Mouse (Mus musculus): ENCODE measurements around the gene Spef1. TPM values are rescaled to one million over a fixed set of nuclear protein-coding genes. Genes with fewer than 3 reads are reported as not detected.

The Spef1 gene
- polyA plus RNA-seq, 1 experiment, result 2.4 TPM

DNA sequence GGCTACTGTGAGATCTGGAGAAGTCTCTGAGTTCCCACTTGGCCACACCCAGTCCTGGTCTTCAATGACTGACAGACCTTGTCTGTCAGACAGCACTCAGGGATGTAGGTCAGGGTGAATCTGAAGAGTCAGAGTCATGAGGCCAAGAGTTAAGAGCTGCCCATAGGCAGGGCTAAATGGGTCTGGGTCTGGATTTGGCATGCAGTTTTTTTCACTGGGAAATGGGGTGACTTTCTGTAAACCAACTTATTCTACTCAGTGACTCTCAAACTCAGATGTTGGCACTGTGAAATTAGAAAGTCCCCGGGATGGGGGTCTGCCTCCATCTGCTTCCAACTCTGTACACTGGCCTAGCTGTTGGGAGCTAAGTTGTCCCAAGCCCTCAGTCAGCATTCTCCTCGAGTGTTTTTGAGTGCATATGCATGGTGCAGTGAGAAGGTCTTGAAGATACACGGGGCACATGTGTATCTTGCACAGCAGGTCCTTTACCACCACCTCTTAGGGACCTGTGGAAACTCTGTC is 58.4 kb downstream of the Spef1 start:
- H3K4me3 ChIP-seq (ENCODE audit: extremely low read depth, insufficient read depth, insufficient read length), result no peak overlapping the region
- TF ChIP-seq POLR2A (IDR thresholded peaks at IDR 0.05; ENCODE audit: low read depth, low read length) (no peak), CTCF (IDR thresholded peaks at IDR 0.05; ENCODE audit: extremely low read depth, insufficient read depth, insufficient read length, insufficient replicate concordance) (no peak)
- H3K36me3 ChIP-seq (ENCODE audit: control insufficient read depth, insufficient read depth, low read length), result no peaks in the 10 kb centered on the region
- 68% methylated on average over 3 of the region's 3 CpGs for WGBS
- H3K27ac ChIP-seq (ENCODE audit: insufficient read depth, low read length), result no peak overlapping the region
- no peaks in the 10 kb centered on the region for H3K27me3 ChIP-seq (ENCODE audit: control insufficient read depth, insufficient read depth, low read length)
- peaks cover 7% of the 10 kb centered on the region for H3K4me1 ChIP-seq (ENCODE audit: control insufficient read depth, insufficient read depth, insufficient read length)
- DNase-seq (ENCODE audit: low read depth in 1 of 2, low spot score in 2 of 2), result no peak

DNA sequence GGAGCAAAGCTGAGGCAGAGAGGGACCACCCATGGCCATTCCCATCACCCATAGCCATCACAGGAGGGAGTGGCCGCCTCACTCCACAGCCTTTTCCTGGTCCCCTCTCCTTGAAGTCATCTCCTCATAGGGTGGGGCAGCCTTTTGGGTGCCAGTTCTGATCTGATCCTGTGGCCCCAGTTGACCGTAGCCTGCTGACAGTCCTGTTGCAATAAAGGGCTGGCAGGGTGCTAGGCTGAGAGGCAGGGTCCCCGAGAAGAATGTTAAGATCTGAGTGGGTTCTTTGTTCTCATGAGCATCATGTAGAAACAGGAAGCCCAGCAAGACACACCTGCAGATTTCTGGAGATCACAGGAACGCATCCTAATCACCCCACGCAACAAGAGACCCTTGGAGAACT is 58.9 kb downstream of the Spef1 start:
- H3K4me1 ChIP-seq (ENCODE audit: control insufficient read depth, insufficient read depth, insufficient read length), result peaks cover 7% of the 10 kb centered on the region
- no peak overlapping the region for H3K4me3 ChIP-seq (ENCODE audit: extremely low read depth, insufficient read depth, insufficient read length)
- no peak for TF ChIP-seq POLR2A (IDR thresholded peaks at IDR 0.05; ENCODE audit: low read depth, low read length)
- TF ChIP-seq CTCF (IDR thresholded peaks at IDR 0.05; ENCODE audit: extremely low read depth, insufficient read depth, insufficient read length, insufficient replicate concordance), result no peak
- WGBS, result 80% methylated on average over 5 of the region's 5 CpGs
- DNase-seq (ENCODE audit: low read depth in 1 of 2, low spot score in 2 of 2), result no peak
- H3K27me3 ChIP-seq (ENCODE audit: control insufficient read depth, insufficient read depth, low read length), result no peaks in the 10 kb centered on the region
- no peaks in the 10 kb centered on the region for H3K36me3 ChIP-seq (ENCODE audit: control insufficient read depth, insufficient read depth, low read length)
- H3K27ac ChIP-seq (ENCODE audit: insufficient read depth, low read length), result no peak overlapping the region

DNA sequence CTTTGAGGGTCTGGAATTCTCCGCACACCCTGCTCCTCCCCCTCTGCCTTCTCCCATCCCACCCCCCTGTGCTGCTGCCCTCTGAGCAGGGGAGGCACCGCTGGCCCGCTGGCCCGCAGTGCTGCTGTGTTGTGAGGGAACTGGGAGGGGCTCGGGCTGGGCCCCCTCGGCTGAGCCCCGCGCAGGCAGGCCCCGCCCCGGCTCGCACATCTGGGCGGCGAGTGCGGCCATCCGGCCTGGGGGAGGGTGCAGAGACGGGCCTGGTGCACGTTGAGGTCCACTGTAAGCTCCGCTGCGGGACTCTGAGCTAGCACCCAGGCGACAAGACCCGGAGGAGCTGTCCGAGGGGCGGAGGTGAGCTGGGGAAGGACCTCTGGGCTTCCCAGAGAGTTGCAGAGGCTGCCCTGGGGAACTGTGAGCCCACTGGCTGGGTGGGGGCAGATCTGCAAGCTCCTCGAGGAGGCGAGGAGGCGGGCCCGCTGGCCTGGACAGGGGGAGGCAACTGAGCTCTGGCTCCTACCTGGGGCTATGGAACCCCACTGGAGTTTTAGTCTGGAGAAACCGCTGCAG is 59.8 kb downstream of the Spef1 start, which contains the start of gene Hspa12b:
Hspa12b (plus strand) TSS at position 120 of the 570 bp plus-strand sequence.
- WGBS, result 7% methylated on average over 28 of the region's 28 CpGs
- Histone ChIP-seq H3K27me3 (ENCODE audit: control insufficient read depth, insufficient read depth, low read length) (no peaks in the 10 kb centered on the region), H3K4me1 (ENCODE audit: control insufficient read depth, insufficient read depth, insufficient read length) (peaks cover 7% of the 10 kb centered on the region), H3K36me3 (ENCODE audit: control insufficient read depth, insufficient read depth, low read length) (no peaks in the 10 kb centered on the region), H3K27ac (ENCODE audit: insufficient read depth, low read length) (no peak within 1 kb of the TSS), H3K4me3 (ENCODE audit: extremely low read depth, insufficient read depth, insufficient read length) (peak within 1 kb of the TSS; percentile 23; the same call in 1 of the 2 replicates)
- DNase-seq (ENCODE audit: low read depth in 1 of 2, low spot score in 2 of 2), result no peak
- TF ChIP-seq POLR2A (IDR thresholded peaks at IDR 0.05; ENCODE audit: low read depth, low read length) (no peak), CTCF (IDR thresholded peaks at IDR 0.05; ENCODE audit: extremely low read depth, insufficient read depth, insufficient read length, insufficient replicate concordance) (no peak)

DNA sequence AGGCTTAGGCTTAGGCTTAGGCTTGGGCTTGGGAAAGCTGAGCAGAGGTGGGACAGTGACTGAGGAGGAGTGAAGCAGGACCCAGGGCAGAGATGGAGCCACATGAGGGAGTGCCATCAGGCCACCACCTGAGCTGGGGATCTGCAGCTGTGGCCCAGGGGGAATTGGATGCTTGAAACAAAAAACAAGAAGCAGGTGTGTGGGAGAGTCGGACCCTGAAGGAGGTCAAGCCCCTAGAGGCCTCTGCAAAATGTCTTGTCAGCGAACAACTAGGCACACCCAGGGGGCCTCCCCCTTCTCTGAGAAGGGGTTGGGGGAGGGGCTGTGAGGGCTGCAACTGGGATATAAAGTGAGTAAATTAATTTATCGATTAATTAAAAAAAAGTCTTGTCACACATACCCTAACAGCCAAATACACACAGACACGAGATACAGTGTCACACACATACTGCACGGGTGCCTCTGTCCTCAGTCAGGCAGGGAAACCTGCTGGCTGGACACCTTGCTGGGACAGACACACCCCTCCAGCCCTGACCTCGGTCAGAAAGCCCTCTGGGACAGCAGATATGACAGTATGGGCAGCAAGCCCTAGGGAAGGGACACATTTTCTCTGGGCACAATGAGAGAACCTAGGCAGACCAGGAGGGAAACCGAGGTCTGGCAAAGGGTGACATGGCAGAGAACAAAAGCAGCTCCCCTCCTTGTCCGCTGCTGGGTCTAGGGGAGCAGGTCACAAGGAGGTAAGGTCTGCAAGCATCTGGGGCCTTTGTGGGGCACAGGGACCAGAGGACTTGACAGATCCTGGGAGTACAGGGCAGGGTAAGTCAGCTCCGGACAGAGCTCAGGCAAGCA is 60.9 kb downstream of the Spef1 start:
- peaks cover 7% of the 10 kb centered on the region for H3K4me1 ChIP-seq (ENCODE audit: control insufficient read depth, insufficient read depth, insufficient read length)
- 74% methylated on average over 9 of the region's 9 CpGs for WGBS
- TF ChIP-seq POLR2A (IDR thresholded peaks at IDR 0.05; ENCODE audit: low read depth, low read length), result no peak
- TF ChIP-seq CTCF (IDR thresholded peaks at IDR 0.05; ENCODE audit: extremely low read depth, insufficient read depth, insufficient read length, insufficient replicate concordance), result no peak

DNA sequence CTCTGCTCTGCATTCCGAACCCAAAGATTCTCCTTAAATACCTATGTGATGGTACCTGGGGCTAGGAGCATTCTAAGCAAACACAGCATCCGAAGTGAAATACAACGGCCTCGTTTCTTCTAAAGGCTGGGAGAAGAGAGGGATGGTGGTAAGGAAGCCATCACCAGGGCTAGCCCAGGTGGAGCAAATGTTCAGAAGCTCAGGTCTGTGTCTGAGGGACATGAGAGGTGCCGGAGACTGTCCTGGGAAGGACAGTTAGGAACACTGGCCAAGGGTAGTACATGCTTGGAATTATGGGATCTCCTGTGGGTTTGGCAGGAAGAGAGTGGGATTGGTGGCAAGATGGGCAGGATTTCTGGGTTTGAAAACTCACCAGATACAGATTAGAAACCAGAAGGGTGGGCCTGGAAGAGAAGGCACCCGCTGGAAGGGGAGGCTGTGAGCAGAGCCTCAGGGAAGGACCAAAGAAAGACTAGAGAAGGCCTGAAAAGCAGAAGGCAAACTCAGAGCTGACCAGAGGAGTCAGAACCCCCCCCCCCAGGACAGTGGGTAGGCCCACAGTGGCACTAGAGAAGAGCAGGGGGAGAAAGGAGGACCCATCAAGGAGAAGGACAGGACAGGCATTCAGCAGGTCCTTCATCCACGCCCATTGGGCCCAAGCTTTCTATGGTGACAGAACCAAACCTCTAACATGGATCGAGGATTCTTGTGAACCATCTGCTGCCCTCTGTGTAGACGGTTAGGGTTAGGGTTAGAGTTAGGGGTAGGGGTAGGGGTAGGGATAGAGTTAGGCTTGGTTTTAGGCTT is 61.7 kb downstream of the Spef1 start:
- Histone ChIP-seq H3K4me1 (ENCODE audit: control insufficient read depth, insufficient read depth, insufficient read length) (peaks cover 7% of the 10 kb centered on the region), H3K36me3 (ENCODE audit: control insufficient read depth, insufficient read depth, low read length) (no peaks in the 10 kb centered on the region), H3K4me3 (ENCODE audit: extremely low read depth, insufficient read depth, insufficient read length) (no peak overlapping the region), H3K27ac (ENCODE audit: insufficient read depth, low read length) (no peak overlapping the region), H3K27me3 (ENCODE audit: control insufficient read depth, insufficient read depth, low read length) (no peaks in the 10 kb centered on the region)
- TF ChIP-seq POLR2A (IDR thresholded peaks at IDR 0.05; ENCODE audit: low read depth, low read length) (no peak), CTCF (IDR thresholded peaks at IDR 0.05; ENCODE audit: extremely low read depth, insufficient read depth, insufficient read length, insufficient replicate concordance) (no peak)
- DNase-seq (ENCODE audit: low read depth in 1 of 2, low spot score in 2 of 2), result no peak
- WGBS, result 93% methylated on average over 9 of the region's 9 CpGs

More for the DNA sequence above, 60.9 kb downstream of the Spef1 start:
- no peaks in the 10 kb centered on the region for H3K36me3 ChIP-seq (ENCODE audit: control insufficient read depth, insufficient read depth, low read length)
- DNase-seq (ENCODE audit: low read depth in 1 of 2, low spot score in 2 of 2), result no peak
- H3K27me3 ChIP-seq (ENCODE audit: control insufficient read depth, insufficient read depth, low read length), result no peaks in the 10 kb centered on the region
- no peak overlapping the region for H3K27ac ChIP-seq (ENCODE audit: insufficient read depth, low read length)
- H3K4me3 ChIP-seq (ENCODE audit: extremely low read depth, insufficient read depth, insufficient read length), result no peak overlapping the region

DNA sequence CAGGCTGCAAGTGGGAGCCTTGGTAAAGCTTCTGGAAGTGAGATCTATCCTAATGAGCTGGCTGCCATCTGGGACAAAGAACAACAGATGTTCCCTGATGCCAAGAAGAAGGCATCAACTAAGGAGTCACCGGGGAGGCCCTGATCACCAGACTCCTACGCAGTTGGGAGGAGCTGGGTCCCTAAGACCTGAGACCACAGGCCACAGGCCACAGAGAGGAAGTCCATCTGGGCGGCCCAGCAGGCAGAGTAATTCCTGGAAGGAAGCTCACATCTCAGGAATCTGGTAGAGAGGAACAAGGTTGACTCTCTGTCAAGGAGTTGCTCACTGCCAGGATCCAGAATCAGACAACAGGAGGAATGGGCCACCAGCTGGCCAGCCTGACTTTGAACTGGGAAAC is 62.9 kb downstream of the Spef1 start:
- WGBS, result 30% methylated on average over 3 of the region's 3 CpGs
- Histone ChIP-seq H3K4me3 (ENCODE audit: extremely low read depth, insufficient read depth, insufficient read length) (no peak overlapping the region), H3K36me3 (ENCODE audit: control insufficient read depth, insufficient read depth, low read length) (no peaks in the 10 kb centered on the region), H3K27ac (ENCODE audit: insufficient read depth, low read length) (no peak overlapping the region), H3K27me3 (ENCODE audit: control insufficient read depth, insufficient read depth, low read length) (no peaks in the 10 kb centered on the region), H3K4me1 (ENCODE audit: control insufficient read depth, insufficient read depth, insufficient read length) (peaks cover 7% of the 10 kb centered on the region)
- TF ChIP-seq POLR2A (IDR thresholded peaks at IDR 0.05; ENCODE audit: low read depth, low read length), result no peak
- no peak for TF ChIP-seq CTCF (IDR thresholded peaks at IDR 0.05; ENCODE audit: extremely low read depth, insufficient read depth, insufficient read length, insufficient replicate concordance)
- no peak for DNase-seq (ENCODE audit: low read depth in 1 of 2, low spot score in 2 of 2)

Other genes with a start within 250 kb of the Spef1 start
- gene Gfra4, start 144.2 kb downstream of the Spef1 start, polyA plus RNA-seq (2012; rRNA removed), result 3.2 and 4.3 TPM in 2 replicates
- 17.5 and 18.9 TPM in 2 replicates for gene Adam33, start 123.5 kb downstream of the Spef1 start, polyA plus RNA-seq (2012; rRNA removed)
- 36.1 and 42.3 TPM in 2 replicates for gene Siglec1, start 100.5 kb downstream of the Spef1 start, polyA plus RNA-seq (2012; rRNA removed)
- gene Hspa12b, start 60.0 kb downstream of the Spef1 start, polyA plus RNA-seq (2012; rRNA removed), result 2.0 and 2.1 TPM in 2 replicates
- not detected in 2 replicates for gene Gm11037, start 53.8 kb downstream of the Spef1 start, polyA plus RNA-seq (2012; rRNA removed)
- gene 1700037H04Rik, start 27.2 kb downstream of the Spef1 start, polyA plus RNA-seq (2012; rRNA removed), result 60.1 and 80.5 TPM in 2 replicates
- gene Cenpb, start 7.2 kb downstream of the Spef1 start, polyA plus RNA-seq (2012; rRNA removed), result 31.2 and 35.1 TPM in 2 replicates
- gene Cdc25b, start 333 bp downstream of the Spef1 start, polyA plus RNA-seq (2012; rRNA removed), result 85.6 and 103 TPM in 2 replicates
- 24.3 and 41.3 TPM in 2 replicates for gene Ap5s1, start 19.8 kb upstream of the Spef1 start, polyA plus RNA-seq (2012; rRNA removed)
- 46.9 and 47.6 TPM in 2 replicates for gene Mavs, start 46.8 kb upstream of the Spef1 start, polyA plus RNA-seq (2012; rRNA removed)
- gene Pank2, start 75.2 kb upstream of the Spef1 start, polyA plus RNA-seq (2012; rRNA removed), result 10.7 and 11.8 TPM in 2 replicates
- 0.94 and 1.2 TPM in 2 replicates for gene Rnf24, start 165.6 kb upstream of the Spef1 start, polyA plus RNA-seq (2012; rRNA removed)

All from spleen, adult 2 months (tissue).